Mouse (Mus musculus): ENCODE results near the gene Zfp36l3.
"Not testable (repeated sequence)": the region's sequence is repeated elsewhere in the genome, so short reads cannot be mapped to it uniquely, and the experiment has no call there.

The Zfp36l3 gene

GRCm38 (mm10) chrX:53776276-53776675, at the start of gene Zfp36l3:
Gene Zfp36l3, minus strand, starts transcription at chrX:53776394.
- TF ChIP-seq GATA4 (IDR thresholded peaks at IDR 0.05; ENCODE audit: insufficient replicate concordance, low read length), result no peak

GRCm38 (mm10) chrX:53799074-53799473, 22.9 kb upstream of the Zfp36l3 start:
- TF ChIP-seq GATA4 (IDR thresholded peaks at IDR 0.05; ENCODE audit: insufficient replicate concordance, low read length), result no peak

DNA sequence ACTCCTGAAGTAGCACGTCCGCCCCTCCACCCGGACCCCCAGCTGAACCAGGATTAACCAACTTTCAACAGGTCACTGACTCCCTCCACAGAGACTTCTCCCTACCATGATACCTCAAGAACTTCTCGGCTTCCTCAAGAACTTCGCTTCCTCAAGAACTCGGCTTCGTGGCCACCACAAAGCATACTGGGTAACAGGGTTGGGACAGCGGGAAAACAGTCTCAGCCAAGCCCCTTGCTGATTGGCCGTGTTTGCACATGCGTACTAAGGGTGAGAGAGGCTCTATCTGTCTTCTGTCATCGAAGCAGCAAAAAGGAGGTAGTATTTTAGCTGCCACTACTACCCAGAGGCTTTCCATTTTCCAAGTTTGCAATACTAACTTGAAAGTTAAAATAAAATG, 21.3 kb upstream of the Zfp36l3 start, which contains the start of gene Xlr:
Xlr (minus strand) TSS at position 188 of the 400 bp plus-strand sequence.
- not testable (repeated sequence) for TF ChIP-seq GATA4 (IDR thresholded peaks at IDR 0.05; ENCODE audit: insufficient replicate concordance, low read length)

- no peak for TF ChIP-seq GATA4 (IDR thresholded peaks at IDR 0.05; ENCODE audit: insufficient replicate concordance, low read length)
Measured at GRCm38 (mm10) chrX:53757736-53758135, 18.5 kb downstream of the Zfp36l3 start, which contains the start of gene 1700013H16Rik. Gene 1700013H16Rik, minus strand, starts transcription at chrX:53757831.

DNA sequence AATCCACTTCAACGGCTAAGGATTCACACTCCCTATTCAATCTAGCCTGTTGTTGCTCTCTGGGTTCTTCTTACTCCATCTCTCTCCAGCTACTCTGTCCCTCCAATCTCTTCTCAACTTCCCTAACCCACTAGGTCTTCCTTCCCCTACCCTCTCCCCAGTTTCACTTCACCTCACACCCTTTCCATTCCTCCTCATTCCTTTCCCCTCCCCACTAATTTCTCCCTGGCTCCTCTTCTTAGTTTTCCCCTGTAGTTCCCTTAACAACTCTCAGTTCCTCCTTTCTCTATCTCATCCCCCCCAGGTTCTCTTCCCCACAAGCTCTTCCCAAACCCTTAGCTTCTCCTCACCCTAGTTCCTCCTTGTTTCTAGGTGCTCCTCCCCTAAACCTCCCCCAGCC, 23.3 kb downstream of the Zfp36l3 start:
- no peak for TF ChIP-seq GATA4 (IDR thresholded peaks at IDR 0.05; ENCODE audit: insufficient replicate concordance, low read length)

DNA sequence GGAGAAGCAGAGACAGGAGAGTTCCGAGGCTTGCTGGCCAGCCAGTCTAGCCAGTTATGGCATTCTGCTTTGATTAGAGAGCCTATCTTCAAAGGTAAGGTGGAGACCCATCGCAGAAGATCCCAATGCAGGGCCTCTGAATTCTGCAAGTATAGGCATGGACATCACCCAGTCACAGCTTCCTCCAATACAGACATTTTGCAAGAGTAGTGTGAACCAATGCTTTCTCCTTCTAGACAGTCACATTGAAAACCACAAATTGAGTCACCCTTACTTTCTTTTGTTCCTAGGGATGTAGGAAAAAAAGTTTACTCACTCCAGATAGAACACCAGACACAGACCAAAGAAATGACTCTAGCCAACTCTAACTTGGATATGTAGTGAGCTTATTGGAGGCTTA, 47.2 kb downstream of the Zfp36l3 start:
- TF ChIP-seq GATA4 (IDR thresholded peaks at IDR 0.05; ENCODE audit: insufficient replicate concordance, low read length), result no peak

GRCm38 (mm10) chrX:53724596-53724995, 51.6 kb downstream of the Zfp36l3 start, which contains the start of gene 4930502E18Rik:
Gene 4930502E18Rik, plus strand, starts transcription at chrX:53724826.
- TF ChIP-seq GATA4 (IDR thresholded peaks at IDR 0.05; ENCODE audit: insufficient replicate concordance, low read length), result no peak

Measured in liver, adult (tissue).